Mouse (Mus musculus): ENCODE measurements at regions not wholly inside any gene's neighbourhood (a gene's known extent, or its start where the extent isn't known, plus 50 kb on each side); places are given as distances from the start of the nearest gene placed in this dataset.
"Not testable (repeated sequence)": the region's sequence is repeated elsewhere in the genome, so short reads cannot be mapped to it uniquely, and the experiment has no call there.

DNA sequence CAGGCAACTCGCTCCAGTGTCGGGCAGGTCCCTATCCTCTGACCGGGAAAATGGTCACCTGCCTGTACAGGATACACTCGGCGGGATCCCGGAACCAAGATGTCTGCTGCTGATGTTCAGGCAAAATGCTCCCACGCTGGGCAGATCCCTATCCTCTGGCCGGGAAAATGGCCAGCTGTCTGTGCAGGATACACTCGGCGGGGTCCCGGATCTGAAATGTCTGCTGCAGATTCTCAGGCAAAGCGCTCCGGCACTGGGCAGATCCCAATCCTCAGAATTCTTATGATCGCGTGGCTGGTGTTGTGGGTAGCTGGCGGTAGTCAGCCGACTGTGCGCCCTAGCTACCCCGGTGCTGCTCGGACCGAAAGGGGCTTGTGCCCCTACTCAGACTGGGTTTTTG, 161.4 kb downstream of the Gm12353 start:
- POLR2A ChIA-PET; H3K27me3 ChIP-seq; DNase-seq (ENCODE audit: low read depth, low spot score); ATAC-seq; in situ Hi-C loops (cut with MboI; ENCODE audit: low pct_unique_long_range_greater_than_20kb): not testable (repeated sequence)
- CTCF ChIA-PET: interaction anchor here (2.1 kb wide), 1 partner anchor 12 kb away, joined by 8 read pairs; no protein-coding TSS in a partner anchor
